Mouse (Mus musculus): ENCODE results near the gene Ica1.

The Ica1 gene

GRCm38 (mm10) chr6:8645708-8646107, 132.6 kb downstream of the Ica1 start:
- DNase-seq (ENCODE audit: low read depth, low spot score) = no peak

- no peak for DNase-seq (ENCODE audit: low read depth, low spot score)
These were observed 133.6 kb downstream of the Ica1 start for GRCm38 (mm10) chr6:8644703-8645102.

GRCm38 (mm10) chr6:8640863-8641262, 137.4 kb downstream of the Ica1 start:
- DNase-seq (ENCODE audit: low read depth, low spot score) = no peak

- no peak for DNase-seq (ENCODE audit: low read depth, low spot score)
These were observed 138.8 kb downstream of the Ica1 start for GRCm38 (mm10) chr6:8639526-8639925.

- no peak for DNase-seq (ENCODE audit: low read depth, low spot score)
These were observed 139.4 kb downstream of the Ica1 start for GRCm38 (mm10) chr6:8638899-8639298.

- DNase-seq (ENCODE audit: low read depth, low spot score) = no peak
These were observed 140.2 kb downstream of the Ica1 start for GRCm38 (mm10) chr6:8638122-8638521.

- DNase-seq (ENCODE audit: low read depth, low spot score) = no peak
These were observed 145.6 kb downstream of the Ica1 start for GRCm38 (mm10) chr6:8632701-8633100.

GRCm38 (mm10) chr6:8631986-8632632, 146.2 kb downstream of the Ica1 start:
- no peak for DNase-seq (ENCODE audit: low read depth, low spot score)

- DNase-seq (ENCODE audit: low read depth, low spot score) = no peak
These were observed 146.9 kb downstream of the Ica1 start for GRCm38 (mm10) chr6:8631362-8631761.

- DNase-seq (ENCODE audit: low read depth, low spot score) = no peak
These were observed 147.8 kb downstream of the Ica1 start for GRCm38 (mm10) chr6:8630531-8630930.

- no peak for DNase-seq (ENCODE audit: low read depth, low spot score)
These were observed 149.5 kb downstream of the Ica1 start for GRCm38 (mm10) chr6:8628715-8629267.

GRCm38 (mm10) chr6:8628226-8628625, 150.1 kb downstream of the Ica1 start:
- DNase-seq (ENCODE audit: low read depth, low spot score) = no peak

GRCm38 (mm10) chr6:8623045-8623444, 155.2 kb downstream of the Ica1 start:
- no peak for DNase-seq (ENCODE audit: low read depth, low spot score)

GRCm38 (mm10) chr6:8619582-8620350, 158.5 kb downstream of the Ica1 start:
- no peak for DNase-seq (ENCODE audit: low read depth, low spot score)

GRCm38 (mm10) chr6:8617369-8617768, 160.9 kb downstream of the Ica1 start:
- no peak for DNase-seq (ENCODE audit: low read depth, low spot score)

GRCm38 (mm10) chr6:8591665-8592064, 186.6 kb downstream of the Ica1 start:
- DNase-seq (ENCODE audit: low read depth, low spot score) = no peak

- no peak for DNase-seq (ENCODE audit: low read depth, low spot score)
These were observed 194.4 kb downstream of the Ica1 start for GRCm38 (mm10) chr6:8583892-8584291.

GRCm38 (mm10) chr6:8582377-8582776, 195.9 kb downstream of the Ica1 start:
- DNase-seq (ENCODE audit: low read depth, low spot score) = no peak

Measured in brain, embryonic 18.5 days (tissue).